Mouse (Mus musculus) limb, embryonic 11.5 days (tissue): Measurements from ENCODE around the gene Cpne5. TPM values are rescaled to one million over a fixed set of nuclear protein-coding genes. Genes with fewer than 3 reads are reported as not detected.

Source experiments
- ATAC-seq: fragments of 200-750 bp; cut with Nextera tagmentation; 2 replicates; pipeline ENCODE4 v1.8.0; 2017; ENCODE audit warnings: low read depth; ENCODE audit not compliant: insufficient number of reproducible peaks, low FRiP score, low TSS enrichment
- DNase-seq: peaks from one replicate; pipeline ENCODE4 v3.0.0-alpha.2; 2015; ENCODE audit warnings: low spot score
- H3K27ac ChIP-seq: fragments of 300-500 bp; sonication (generic); replicated peaks from 2 replicates; pipeline ENCODE4 v1.5.1; 2014; ENCODE audit warnings: low read depth, mild to moderate bottlenecking, low read length
- H3K27me3 ChIP-seq: fragments of 300-500 bp; sonication (generic); 2 replicates; pipeline ENCODE4 v1.6.1; 2014; ENCODE audit warnings: mild to moderate bottlenecking, low read length, mixed read lengths; ENCODE audit not compliant: control insufficient read depth, insufficient read depth
- H3K36me3 ChIP-seq: fragments of 300-500 bp; sonication (generic); 2 replicates; pipeline ENCODE4 v1.6.1; 2014; ENCODE audit warnings: mild to moderate bottlenecking, low read length, moderate library complexity, mixed read lengths; ENCODE audit not compliant: control insufficient read depth, insufficient read depth
- H3K4me1 ChIP-seq: fragments of 300-500 bp; sonication (generic); 2 replicates; pipeline ENCODE4 v1.6.1; 2014; ENCODE audit warnings: low read length, mixed read lengths; ENCODE audit not compliant: control insufficient read depth, insufficient read depth
- H3K4me2 ChIP-seq: fragments of 300-500 bp; sonication (generic); 2 replicates; pipeline ENCODE4 v1.6.1; 2014; ENCODE audit warnings: low read depth, mild to moderate bottlenecking, moderate library complexity; ENCODE audit not compliant: severe bottlenecking
- H3K4me3 ChIP-seq: fragments of 300-500 bp; sonication (generic); 2 replicates; pipeline ENCODE4 v1.5.1; 2014; ENCODE audit warnings: low read depth, low read length
- H3K9ac ChIP-seq: fragments of 300-500 bp; sonication (generic); 2 replicates; pipeline ENCODE4 v1.6.1; 2014; ENCODE audit warnings: mild to moderate bottlenecking, low read length
- H3K9me3 ChIP-seq: fragments of 300-500 bp; sonication (generic); 2 replicates; pipeline ENCODE4 v1.6.1; 2016; ENCODE audit warnings: low read length; ENCODE audit not compliant: control insufficient read depth
- WGBS: fragments of 180-500 bp; shearing (Covaris S2); extraction: QIAGEN DNeasy Blood & Tissue Kit; methylation state at CpG from one replicate; pipeline ENCODE4 v1.1.7; 2014; 5-methylcytosine and 5-hydroxymethylcytosine counted together
- polyA plus RNA-seq: library from polyadenylated mRNA; unstranded; fragments of >200 nt; fragmentation: Nextera tagmentation; extraction: Ambion mirVana; gene quantifications from 2 replicates; pipeline ENCODE4 v1.2.1, GENCODE M21; 2014

Cpne5 gene
- polyA plus RNA-seq, 1 experiment from 2014 or later, result 4.1 TPM

GRCm38 (mm10) chr17:29195579-29195978, 42.4 kb downstream of the Cpne5 start:
- ATAC-seq, result no peak
- Histone ChIP-seq H3K9ac (no peak overlapping the region), H3K27ac (no peak overlapping the region), H3K4me3 (no peak overlapping the region), H3K9me3 (no peaks in the 10 kb centered on the region), H3K27me3 (no peaks in the 10 kb centered on the region), H3K36me3 (no peaks in the 10 kb centered on the region), H3K4me2 (no peak overlapping the region), H3K4me1 (peaks cover 13% of the 10 kb centered on the region)
- WGBS, result 20% methylated on average over 4 of the region's 4 CpGs
- no peak for DNase-seq

- Histone ChIP-seq H3K27me3 (no peaks in the 10 kb centered on the region), H3K9me3 (no peaks in the 10 kb centered on the region), H3K27ac (no peak overlapping the region), H3K4me1 (peaks cover 36% of the 10 kb centered on the region), H3K36me3 (no peaks in the 10 kb centered on the region), H3K4me2 (0 out of 2 replicates have a peak overlapping the region, but pooled peaks have one; percentile 1), H3K4me3 (no peak overlapping the region), H3K9ac (no peak overlapping the region)
- DNase-seq (peak; percentile 76), ATAC-seq (no peak)
- 8% methylated on average over 12 of the region's 12 CpGs for WGBS
Measured at GRCm38 (mm10) chr17:29188989-29189388, 49.0 kb downstream of the Cpne5 start.

- 21% methylated on average over 10 of the region's 10 CpGs for WGBS
- Histone ChIP-seq H3K4me3 (no peak overlapping the region), H3K4me2 (no peak overlapping the region), H3K36me3 (no peaks in the 10 kb centered on the region), H3K27me3 (no peaks in the 10 kb centered on the region), H3K4me1 (peaks cover 36% of the 10 kb centered on the region), H3K9ac (no peak overlapping the region; the same call in 1 of the 2 replicates), H3K9me3 (no peaks in the 10 kb centered on the region), H3K27ac (no peak overlapping the region)
- ATAC-seq, result no peak
- DNase-seq, result no peak
Measured at GRCm38 (mm10) chr17:29186989-29187859, 50.7 kb downstream of the Cpne5 start.

GRCm38 (mm10) chr17:29185376-29186046, 52.5 kb downstream of the Cpne5 start:
- Histone ChIP-seq H3K27ac (no peak overlapping the region), H3K9me3 (no peaks in the 10 kb centered on the region), H3K4me1 (peaks cover 32% of the 10 kb centered on the region), H3K27me3 (no peaks in the 10 kb centered on the region), H3K4me2 (no peak overlapping the region), H3K9ac (peak overlapping the region; percentile 12; the same call in 1 of the 2 replicates), H3K36me3 (no peaks in the 10 kb centered on the region), H3K4me3 (no peak overlapping the region)
- WGBS, result 38% methylated on average over 7 of the region's 7 CpGs
- ATAC-seq (no peak), DNase-seq (peak; percentile 40)

- Histone ChIP-seq H3K9ac (no peak overlapping the region), H3K4me3 (no peak overlapping the region), H3K9me3 (no peaks in the 10 kb centered on the region), H3K27ac (no peak overlapping the region), H3K4me2 (no peak overlapping the region), H3K36me3 (no peaks in the 10 kb centered on the region), H3K4me1 (peaks cover 28% of the 10 kb centered on the region), H3K27me3 (no peaks in the 10 kb centered on the region)
- ATAC-seq, result no peak
- 63% methylated on average over 11 of the region's 11 CpGs for WGBS
- no peak for DNase-seq
Measured at GRCm38 (mm10) chr17:29183162-29183561, 54.8 kb downstream of the Cpne5 start.

- DNase-seq (no peak), ATAC-seq (no peak)
- Histone ChIP-seq H3K27ac (no peak overlapping the region), H3K9me3 (no peaks in the 10 kb centered on the region), H3K9ac (no peak overlapping the region), H3K4me2 (no peak overlapping the region), H3K36me3 (no peaks in the 10 kb centered on the region), H3K27me3 (no peaks in the 10 kb centered on the region), H3K4me3 (no peak overlapping the region), H3K4me1 (peaks cover 16% of the 10 kb centered on the region)
- WGBS, result 87% methylated on average over 5 of the region's 5 CpGs
Measured at GRCm38 (mm10) chr17:29181751-29182150, 56.2 kb downstream of the Cpne5 start.

- DNase-seq (no peak), ATAC-seq (no peak)
- 84% methylated on average over 4 of the region's 4 CpGs for WGBS
- no peaks in the 10 kb centered on the region for H3K36me3 ChIP-seq
- H3K27ac ChIP-seq, result no peak overlapping the region
- no peaks in the 10 kb centered on the region for H3K9me3 ChIP-seq
- peaks cover 14% of the 10 kb centered on the region for H3K4me1 ChIP-seq
- H3K4me2 ChIP-seq, result no peak overlapping the region
- H3K4me3 ChIP-seq, result no peak overlapping the region
- no peak overlapping the region for H3K9ac ChIP-seq
- no peaks in the 10 kb centered on the region for H3K27me3 ChIP-seq
Measured at GRCm38 (mm10) chr17:29180406-29181127, 57.4 kb downstream of the Cpne5 start.

GRCm38 (mm10) chr17:29179917-29180316, 58.0 kb downstream of the Cpne5 start:
- WGBS, result 93% methylated on average over 6 of the region's 6 CpGs
- DNase-seq, result no peak
- Histone ChIP-seq H3K27ac (no peak overlapping the region), H3K27me3 (no peaks in the 10 kb centered on the region), H3K9me3 (no peaks in the 10 kb centered on the region), H3K36me3 (no peaks in the 10 kb centered on the region), H3K4me1 (peaks cover 9% of the 10 kb centered on the region), H3K4me3 (no peak overlapping the region), H3K9ac (no peak overlapping the region), H3K4me2 (no peak overlapping the region)
- no peak for ATAC-seq
